Mouse (Mus musculus) stomach, embryonic 16.5 days (tissue): ENCODE results near the gene Tspan15. TPM values are rescaled to one million over a fixed set of nuclear protein-coding genes. Genes with fewer than 3 reads are reported as not detected.

Experiments
- ATAC-seq: fragments of 200-750 bp; cut with Nextera tagmentation; 2 replicates; pipeline ENCODE4 v1.8.0; 2017; ENCODE audit warnings: moderate number of reproducible peaks, moderate TSS enrichment; ENCODE audit not compliant: insufficient read depth, low FRiP score
- H3K27ac ChIP-seq: fragments of 300-500 bp; sonication (generic); 2 replicates; pipeline ENCODE4 v1.5.1; 2014; ENCODE audit warnings: low read length
- H3K27me3 ChIP-seq: fragments of 300-500 bp; sonication (generic); 2 replicates; pipeline ENCODE4 v1.6.1; 2014; ENCODE audit warnings: low read length, control low read depth, mixed read lengths; ENCODE audit not compliant: control insufficient read depth, insufficient read depth
- H3K36me3 ChIP-seq: fragments of 300-500 bp; sonication (generic); 2 replicates; pipeline ENCODE4 v1.6.1; 2014; ENCODE audit warnings: low read length; ENCODE audit not compliant: control insufficient read depth, insufficient read depth
- H3K4me1 ChIP-seq: fragments of 300-500 bp; sonication (generic); 2 replicates; pipeline ENCODE4 v1.6.1; 2014; ENCODE audit warnings: low read length, control low read depth, mixed read lengths; ENCODE audit not compliant: control insufficient read depth, insufficient read depth
- H3K4me2 ChIP-seq: fragments of 300-500 bp; sonication (generic); 2 replicates; pipeline ENCODE4 v1.6.1; 2014; ENCODE audit warnings: low read depth, low read length, mixed read lengths
- H3K4me3 ChIP-seq: fragments of 300-500 bp; sonication (generic); replicated peaks from 2 replicates; pipeline ENCODE4 v1.5.1; 2014; ENCODE audit warnings: mild to moderate bottlenecking, low read length
- H3K9ac ChIP-seq: fragments of 300-500 bp; sonication (generic); 2 replicates; pipeline ENCODE4 v1.6.1; 2014; ENCODE audit warnings: low read length
- H3K9me3 ChIP-seq: fragments of 300-500 bp; sonication (generic); replicated peaks from 2 replicates; pipeline ENCODE4 v1.6.1; 2016; ENCODE audit warnings: low read length, control low read depth; ENCODE audit not compliant: control insufficient read depth
- WGBS: fragments of 180-500 bp; shearing (Covaris S2); extraction: QIAGEN DNeasy Blood & Tissue Kit; methylation state at CpG from one replicate; pipeline ENCODE4 v1.1.7; 2014; 5-methylcytosine and 5-hydroxymethylcytosine counted together
- polyA plus RNA-seq: library from polyadenylated mRNA; unstranded; fragments of >200 nt; fragmentation: Nextera tagmentation; extraction: Ambion mirVana; gene quantifications from 2 replicates; pipeline ENCODE4 v1.2.1, GENCODE M21; 2015

Tspan15 gene
- polyA plus RNA-seq, 1 experiment from 2014 or later = 65.5 TPM

DNA sequence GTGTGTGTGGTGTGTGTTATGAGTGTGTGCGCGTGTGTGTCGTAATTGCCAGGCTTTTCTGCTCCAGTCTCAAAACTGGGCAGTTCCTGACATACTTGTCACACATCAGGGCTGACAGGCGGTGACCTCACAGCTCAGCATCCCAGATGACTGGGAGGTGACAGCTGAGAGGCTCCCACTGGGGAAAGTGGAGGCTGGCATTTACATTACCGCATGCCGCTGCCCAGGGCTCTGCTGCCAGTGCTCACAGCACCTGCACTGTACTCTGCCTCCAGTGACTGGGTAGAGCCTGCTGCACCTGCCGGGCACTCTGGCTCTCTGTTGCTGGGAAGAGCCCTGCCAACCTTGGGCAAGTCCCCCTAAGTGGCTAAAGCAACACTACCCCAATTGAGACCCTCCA is 40.2 kb downstream of the Tspan15 start:
- Histone ChIP-seq H3K9ac (no peak overlapping the region), H3K4me3 (no peak overlapping the region), H3K36me3 (no peaks in the 10 kb centered on the region), H3K9me3 (no peaks in the 10 kb centered on the region), H3K4me1 (0 out of 2 replicates have a peak, but pooled peaks cover 6% of the 10 kb centered on the region), H3K4me2 (no peak overlapping the region), H3K27me3 (no peaks in the 10 kb centered on the region), H3K27ac (no peak overlapping the region)
- WGBS = 91% methylated on average over 7 of the region's 7 CpGs
- no peak for ATAC-seq

GRCm38 (mm10) chr10:62189910-62190309 is 41.1 kb downstream of the Tspan15 start:
- no peak overlapping the region for H3K27ac ChIP-seq
- no peaks in the 10 kb centered on the region for H3K9me3 ChIP-seq
- no peaks in the 10 kb centered on the region for H3K27me3 ChIP-seq
- no peak overlapping the region for H3K4me3 ChIP-seq
- 76% methylated on average over 4 of the region's 4 CpGs for WGBS
- H3K4me1 ChIP-seq = 0 out of 2 replicates have a peak, but pooled peaks cover 6% of the 10 kb centered on the region
- H3K9ac ChIP-seq = no peak overlapping the region
- H3K36me3 ChIP-seq = no peaks in the 10 kb centered on the region
- no peak overlapping the region for H3K4me2 ChIP-seq
- ATAC-seq = no peak

DNA sequence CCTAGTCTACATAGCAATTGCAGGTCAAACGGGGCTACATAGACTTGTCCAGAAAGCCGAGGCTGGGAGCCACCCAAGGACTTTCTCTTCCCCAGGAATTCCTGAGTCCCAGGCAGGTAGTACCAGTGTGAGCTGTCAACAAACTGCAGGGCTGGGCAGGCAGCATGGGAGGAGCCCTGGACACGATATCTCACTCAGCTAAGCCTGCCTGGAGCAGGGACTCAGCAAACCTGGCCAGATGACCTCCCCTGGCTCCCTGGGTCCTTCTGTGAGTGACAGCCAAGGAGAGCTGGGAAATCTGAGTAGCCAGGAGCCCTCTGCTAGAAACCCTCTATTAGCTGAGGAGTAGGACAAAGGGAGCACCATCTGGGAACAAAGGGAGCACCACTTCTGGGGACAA is 41.7 kb downstream of the Tspan15 start:
- WGBS = 40% methylated on average over 3 of the region's 3 CpGs
- H3K4me1 ChIP-seq = 0 out of 2 replicates have a peak, but pooled peaks cover 6% of the 10 kb centered on the region
- no peaks in the 10 kb centered on the region for H3K36me3 ChIP-seq
- no peaks in the 10 kb centered on the region for H3K9me3 ChIP-seq
- no peak overlapping the region for H3K9ac ChIP-seq
- H3K4me2 ChIP-seq = no peak overlapping the region
- peak; percentile 38; the same call in 1 of the 2 replicates for ATAC-seq
- H3K4me3 ChIP-seq = no peak overlapping the region
- H3K27me3 ChIP-seq = no peaks in the 10 kb centered on the region
- H3K27ac ChIP-seq = no peak overlapping the region

DNA sequence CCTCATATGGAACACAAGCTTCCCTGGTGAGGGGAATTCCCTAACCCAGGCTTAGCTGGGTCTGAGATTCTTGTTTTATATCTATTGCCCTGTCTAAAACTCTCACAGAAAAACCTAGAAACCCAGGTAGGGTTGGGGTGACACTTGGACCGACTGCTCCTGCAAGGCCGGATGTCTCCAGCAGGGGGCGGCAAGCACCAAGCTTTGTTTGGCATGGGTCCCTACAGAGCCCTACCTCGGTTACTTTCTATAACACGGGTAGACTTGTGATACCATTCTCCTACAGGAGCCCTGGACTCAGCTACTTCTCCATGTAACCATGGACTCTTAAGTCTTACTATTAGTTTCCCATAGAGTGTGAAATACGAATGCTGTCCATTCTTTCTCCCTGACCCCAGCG is 44.2 kb downstream of the Tspan15 start:
- H3K4me3 ChIP-seq = no peak overlapping the region
- 20% methylated on average over 7 of the region's 7 CpGs for WGBS
- no peak overlapping the region for H3K27ac ChIP-seq
- peak; percentile 27; the same call in 1 of the 2 replicates for ATAC-seq
- no peak overlapping the region for H3K9ac ChIP-seq
- H3K36me3 ChIP-seq = no peaks in the 10 kb centered on the region
- no peak overlapping the region for H3K4me2 ChIP-seq
- no peaks in the 10 kb centered on the region for H3K4me1 ChIP-seq
- no peaks in the 10 kb centered on the region for H3K9me3 ChIP-seq
- H3K27me3 ChIP-seq = no peaks in the 10 kb centered on the region

DNA sequence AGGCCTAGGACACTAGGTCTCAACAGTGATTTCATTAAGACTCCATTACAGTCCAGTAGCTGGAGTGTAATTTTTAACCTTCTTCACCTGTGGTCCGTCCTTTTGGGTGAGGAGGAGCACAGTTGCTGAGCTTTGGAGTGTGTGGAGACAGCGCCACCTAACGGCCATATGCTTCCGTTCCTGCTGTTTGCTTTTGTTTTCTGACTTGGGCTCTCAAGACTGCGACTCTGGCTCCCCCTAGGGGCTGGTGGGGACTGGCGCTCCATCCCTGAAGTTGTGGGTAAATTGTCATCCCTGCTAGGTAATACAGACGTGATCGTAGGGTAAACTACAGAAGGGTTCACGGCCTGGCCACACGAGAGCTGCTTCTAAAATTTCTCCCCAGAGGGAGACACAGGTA is 48.0 kb downstream of the Tspan15 start:
- H3K27ac ChIP-seq = no peak overlapping the region
- 1% methylated on average over 10 of the region's 10 CpGs for WGBS
- no peaks in the 10 kb centered on the region for H3K4me1 ChIP-seq
- H3K27me3 ChIP-seq = no peaks in the 10 kb centered on the region
- no peak overlapping the region for H3K4me3 ChIP-seq
- no peaks in the 10 kb centered on the region for H3K9me3 ChIP-seq
- no peaks in the 10 kb centered on the region for H3K36me3 ChIP-seq
- H3K4me2 ChIP-seq = no peak overlapping the region
- ATAC-seq = peak; percentile 54; the same call in 1 of the 2 replicates
- no peak overlapping the region for H3K9ac ChIP-seq

- no peak overlapping the region for H3K4me2 ChIP-seq
- no peak overlapping the region for H3K4me3 ChIP-seq
- H3K9ac ChIP-seq = no peak overlapping the region
- WGBS = 72% methylated on average over 6 of the region's 6 CpGs
- no peaks in the 10 kb centered on the region for H3K27me3 ChIP-seq
- H3K27ac ChIP-seq = no peak overlapping the region
- no peaks in the 10 kb centered on the region for H3K4me1 ChIP-seq
- no peak for ATAC-seq
- H3K36me3 ChIP-seq = no peaks in the 10 kb centered on the region
- H3K9me3 ChIP-seq = no peaks in the 10 kb centered on the region
Observed at GRCm38 (mm10) chr10:62182471-62183014, 48.5 kb downstream of the Tspan15 start.

DNA sequence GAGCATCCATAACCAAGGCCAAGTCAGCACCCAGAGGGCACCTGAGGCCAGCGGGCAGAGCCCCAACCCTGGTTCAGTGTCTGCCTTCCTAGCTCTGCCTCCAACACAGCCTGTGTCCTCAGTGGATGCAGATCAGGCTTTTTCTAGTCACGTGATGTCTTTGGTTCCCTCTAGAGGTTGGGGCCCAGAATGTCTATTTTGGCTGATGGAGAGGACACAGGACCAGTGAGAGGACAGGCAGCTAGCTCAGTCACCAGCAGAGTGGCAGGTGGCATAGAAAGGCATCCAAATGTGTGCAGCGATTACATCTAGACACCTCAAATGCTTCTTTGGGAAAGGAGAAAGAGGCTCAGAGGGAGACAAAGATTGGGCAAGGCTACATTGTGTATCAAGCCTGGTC is 49.4 kb downstream of the Tspan15 start:
- H3K9me3 ChIP-seq = no peaks in the 10 kb centered on the region
- WGBS = 60% methylated on average over 3 of the region's 3 CpGs

DNA sequence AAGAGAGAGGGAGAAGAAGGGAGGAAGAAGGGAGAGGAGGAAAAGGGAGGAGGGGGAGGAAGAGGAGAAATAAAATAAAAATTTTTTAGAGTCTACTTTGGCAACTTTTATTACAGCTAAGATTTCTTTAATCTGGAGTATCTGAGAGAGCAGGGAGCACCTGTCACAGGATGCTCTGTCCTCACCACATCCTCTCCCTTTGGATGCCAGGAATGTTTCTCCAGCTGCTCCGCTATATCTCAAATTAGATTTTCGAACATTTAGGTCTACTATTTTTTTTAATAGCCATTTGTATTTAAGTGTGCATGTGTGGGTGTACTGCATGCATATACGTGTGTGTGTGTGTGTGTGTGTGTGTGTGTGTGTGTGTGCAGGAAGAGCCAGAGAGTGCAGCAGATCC is 51.1 kb downstream of the Tspan15 start:
- no peak overlapping the region for H3K9ac ChIP-seq
- no peak overlapping the region for H3K27ac ChIP-seq
- no peaks in the 10 kb centered on the region for H3K27me3 ChIP-seq
- H3K9me3 ChIP-seq = no peaks in the 10 kb centered on the region
- H3K4me2 ChIP-seq = no peak overlapping the region
- no peaks in the 10 kb centered on the region for H3K4me1 ChIP-seq
- ATAC-seq = no peak
- H3K36me3 ChIP-seq = no peaks in the 10 kb centered on the region
- no peak overlapping the region for H3K4me3 ChIP-seq
- WGBS = 81% methylated on average over 3 of the region's 3 CpGs

More for the DNA sequence above, 49.4 kb downstream of the Tspan15 start:
- Histone ChIP-seq H3K27ac (no peak overlapping the region), H3K4me2 (no peak overlapping the region), H3K36me3 (no peaks in the 10 kb centered on the region), H3K4me3 (no peak overlapping the region), H3K9ac (no peak overlapping the region), H3K4me1 (no peaks in the 10 kb centered on the region), H3K27me3 (no peaks in the 10 kb centered on the region)
- ATAC-seq = no peak

DNA sequence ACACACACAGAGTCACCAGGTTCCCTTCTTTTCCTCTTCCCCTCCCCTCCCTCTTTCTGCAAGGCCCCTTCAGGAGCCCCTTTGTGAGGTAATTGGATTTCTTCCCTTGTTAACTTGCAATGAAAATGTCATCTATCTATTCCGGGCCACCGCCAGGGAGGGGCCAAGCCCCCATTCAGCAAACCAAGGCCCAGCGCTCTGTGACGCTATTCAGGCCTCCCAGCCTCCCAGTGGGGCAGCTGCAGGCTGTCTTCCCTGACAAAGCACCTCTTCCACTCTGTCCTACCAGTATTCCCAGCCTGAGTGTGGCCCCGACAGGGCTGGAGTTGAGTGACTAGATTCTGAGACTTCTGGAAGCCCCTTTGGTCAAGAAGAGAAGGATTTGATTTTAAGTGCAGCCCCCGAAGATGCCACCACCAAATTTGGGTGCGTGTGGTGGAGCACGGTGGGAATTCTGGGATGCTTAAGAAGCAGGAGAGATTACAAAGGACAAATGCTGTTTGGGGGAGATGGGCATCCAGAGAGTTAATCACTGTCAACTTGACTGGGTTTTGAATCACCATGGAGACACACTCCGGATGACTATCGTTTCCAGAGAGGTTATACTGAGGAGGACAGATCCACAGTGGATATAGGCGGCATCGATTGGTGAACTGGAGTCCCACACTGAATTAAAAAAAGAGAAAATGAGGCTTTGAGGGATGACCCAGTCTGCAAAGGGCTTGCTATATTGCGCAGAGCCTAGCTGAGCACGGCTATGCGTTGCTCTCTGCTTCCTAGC is 56.3 kb downstream of the Tspan15 start:
- H3K9ac ChIP-seq = no peak overlapping the region
- 0 out of 2 replicates have a peak, but pooled peaks cover 6% of the 10 kb centered on the region for H3K4me1 ChIP-seq
- H3K4me2 ChIP-seq = no peak overlapping the region
- H3K36me3 ChIP-seq = no peaks in the 10 kb centered on the region
- H3K9me3 ChIP-seq = no peaks in the 10 kb centered on the region
- no peak overlapping the region for H3K27ac ChIP-seq
- WGBS = 49% methylated on average over 15 of the region's 15 CpGs
- H3K27me3 ChIP-seq = no peaks in the 10 kb centered on the region
- ATAC-seq = peak; percentile 40; the same call in 1 of the 2 replicates
- H3K4me3 ChIP-seq = no peak overlapping the region
